Mouse (Mus musculus): Measurements from ENCODE around the gene Gm49395. TPM values are rescaled to one million over a fixed set of nuclear protein-coding genes. Genes with fewer than 3 reads are reported as not detected.

The Gm49395 gene
- polyA plus RNA-seq, 1 experiment from 2014 or later = 8.8 TPM

DNA sequence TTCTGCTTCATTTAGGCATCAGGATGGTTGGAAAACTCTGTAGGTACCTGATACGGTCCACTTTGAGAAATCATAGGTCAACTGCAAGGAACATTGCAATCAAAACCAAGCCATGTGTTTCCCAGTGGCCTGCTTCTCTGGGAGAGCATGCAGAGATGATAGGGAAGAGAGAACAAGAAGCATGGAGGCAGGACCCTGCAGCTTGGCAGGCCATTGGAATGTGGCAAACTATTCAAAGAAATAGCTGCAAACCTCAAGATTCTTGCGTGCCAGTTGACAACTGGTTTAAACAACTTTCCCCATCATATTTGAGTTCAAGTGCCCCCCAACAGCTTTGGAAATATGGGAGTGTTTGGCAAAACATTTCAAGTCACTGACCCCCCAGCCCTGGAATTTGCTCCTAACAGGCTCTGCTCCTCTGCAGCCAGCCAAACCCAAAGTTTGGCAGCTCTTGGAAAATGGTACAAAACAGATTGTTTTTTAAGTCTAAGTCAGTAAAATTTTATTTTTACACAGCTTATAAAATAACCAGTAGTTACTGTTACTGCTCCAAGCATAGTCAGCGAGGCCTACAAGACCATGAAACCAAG, 21.6 kb downstream of the Gm49395 start:
- Histone ChIP-seq H3K27me3 (ENCODE audit: control insufficient read depth, insufficient read depth, low read length) (no peaks in the 10 kb centered on the region), H3K27ac (ENCODE audit: low read length) (no peak overlapping the region), H3K36me3 (ENCODE audit: control insufficient read depth, insufficient read depth, low read length) (no peaks in the 10 kb centered on the region), H3K4me3 (ENCODE audit: low read depth, low read length) (no peak overlapping the region), H3K9ac (replicated peaks; ENCODE audit: low read depth, low read length) (no peak overlapping the region), H3K4me1 (ENCODE audit: control insufficient read depth, insufficient read depth, low read length) (0 out of 2 replicates have a peak, but pooled peaks cover 9% of the 10 kb centered on the region), H3K9me3 (ENCODE audit: control insufficient read depth, low read depth, low read length) (no peaks in the 10 kb centered on the region), H3K4me2 (replicated peaks; ENCODE audit: low read depth, low read length) (no peak overlapping the region)
- WGBS = 83% methylated on average over 3 of the region's 3 CpGs
- ATAC-seq (ENCODE audit: insufficient number of reproducible peaks, insufficient read depth, low FRiP score, low read depth) = no peak

DNA sequence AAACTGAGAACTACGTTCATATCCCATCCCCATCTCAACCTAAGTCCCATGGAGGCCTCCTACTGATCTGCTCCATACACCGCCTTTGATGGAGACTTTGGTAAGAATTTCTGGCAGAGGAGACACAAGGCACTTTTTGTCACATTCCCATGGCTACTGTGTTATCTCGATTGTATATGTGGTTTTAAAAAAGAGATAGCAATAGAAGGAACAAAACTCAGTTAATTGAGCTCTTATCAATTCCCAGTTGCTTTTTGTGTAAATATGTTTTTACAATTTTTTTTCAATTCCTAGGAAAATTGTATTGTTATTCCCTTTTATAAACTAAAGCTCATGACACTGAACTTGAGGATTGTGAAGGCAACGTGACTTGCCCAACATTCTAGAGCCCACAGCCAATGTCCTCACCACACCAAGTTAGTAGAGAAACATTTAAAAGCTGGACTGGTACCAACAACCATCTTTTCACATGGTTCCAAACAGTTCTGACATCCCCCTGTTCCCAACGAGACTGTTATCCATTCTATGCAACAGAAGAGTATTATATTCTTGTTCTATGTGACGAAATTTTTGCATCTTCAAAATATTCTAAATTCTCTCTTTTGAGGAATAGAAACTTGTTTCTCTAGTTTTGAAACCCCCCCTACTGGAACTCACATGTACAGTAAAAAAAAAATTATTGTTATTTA, 22.6 kb downstream of the Gm49395 start:
- Histone ChIP-seq H3K9me3 (ENCODE audit: control insufficient read depth, low read depth, low read length) (no peaks in the 10 kb centered on the region), H3K4me2 (replicated peaks; ENCODE audit: low read depth, low read length) (no peak overlapping the region), H3K9ac (replicated peaks; ENCODE audit: low read depth, low read length) (no peak overlapping the region), H3K27me3 (ENCODE audit: control insufficient read depth, insufficient read depth, low read length) (no peaks in the 10 kb centered on the region), H3K4me1 (ENCODE audit: control insufficient read depth, insufficient read depth, low read length) (0 out of 2 replicates have a peak, but pooled peaks cover 9% of the 10 kb centered on the region), H3K36me3 (ENCODE audit: control insufficient read depth, insufficient read depth, low read length) (no peaks in the 10 kb centered on the region), H3K27ac (ENCODE audit: low read length) (no peak overlapping the region), H3K4me3 (ENCODE audit: low read depth, low read length) (no peak overlapping the region)
- 79% methylated on average over 6 of the region's 6 CpGs for WGBS
- no peak for ATAC-seq (ENCODE audit: insufficient number of reproducible peaks, insufficient read depth, low FRiP score, low read depth)

DNA sequence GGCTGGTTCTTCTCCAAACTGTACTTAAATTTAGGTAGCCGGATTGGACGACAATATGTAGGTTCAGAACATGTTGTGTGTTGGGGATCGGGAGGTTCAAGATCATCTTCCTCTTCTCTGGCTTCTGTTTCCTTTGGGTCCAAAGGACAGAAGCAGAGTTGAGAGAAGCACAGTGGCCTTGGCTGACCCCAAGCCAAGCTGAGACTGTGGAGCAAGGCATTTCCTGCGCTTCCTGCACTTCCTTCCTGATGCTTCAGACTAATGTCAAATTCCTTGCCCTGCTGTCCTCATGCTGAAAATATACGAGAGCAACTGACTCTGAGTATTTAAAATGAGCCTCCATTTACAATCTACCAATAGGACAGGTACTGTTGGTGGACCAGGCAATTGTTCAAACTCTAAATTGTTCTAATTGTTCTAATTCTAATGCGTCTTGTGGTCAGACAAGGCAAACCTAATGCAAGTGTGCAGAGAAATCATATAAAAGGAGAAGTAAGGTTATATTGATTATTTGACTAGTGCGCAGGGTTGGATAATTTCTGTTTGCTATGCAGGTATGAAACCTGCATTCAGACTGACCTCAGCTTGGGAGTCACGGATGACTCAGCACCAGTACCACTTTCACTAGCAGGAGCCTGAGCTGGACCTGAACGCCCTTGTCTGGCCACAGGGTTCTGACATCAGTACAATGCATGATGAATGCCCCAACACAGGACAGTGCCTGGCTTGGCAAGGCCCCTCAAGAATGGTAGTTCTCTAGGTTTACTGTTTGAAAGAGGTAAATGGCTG, 24.2 kb downstream of the Gm49395 start:
- Histone ChIP-seq H3K27me3 (ENCODE audit: control insufficient read depth, insufficient read depth, low read length) (no peaks in the 10 kb centered on the region), H3K4me1 (ENCODE audit: control insufficient read depth, insufficient read depth, low read length) (0 out of 2 replicates have a peak, but pooled peaks cover 12% of the 10 kb centered on the region), H3K4me2 (replicated peaks; ENCODE audit: low read depth, low read length) (no peak overlapping the region), H3K27ac (ENCODE audit: low read length) (no peak overlapping the region), H3K9me3 (ENCODE audit: control insufficient read depth, low read depth, low read length) (no peaks in the 10 kb centered on the region), H3K9ac (replicated peaks; ENCODE audit: low read depth, low read length) (no peak overlapping the region), H3K4me3 (ENCODE audit: low read depth, low read length) (no peak overlapping the region), H3K36me3 (ENCODE audit: control insufficient read depth, insufficient read depth, low read length) (no peaks in the 10 kb centered on the region)
- ATAC-seq (ENCODE audit: insufficient number of reproducible peaks, insufficient read depth, low FRiP score, low read depth) = no peak
- 76% methylated on average over 9 of the region's 9 CpGs for WGBS

GRCm38 (mm10) chr13:115072386-115072785, 29.3 kb downstream of the Gm49395 start:
- 0 out of 2 replicates have a peak, but pooled peaks cover 6% of the 10 kb centered on the region for H3K4me1 ChIP-seq (ENCODE audit: control insufficient read depth, insufficient read depth, low read length)
- ATAC-seq (ENCODE audit: insufficient number of reproducible peaks, insufficient read depth, low FRiP score, low read depth) = peak; percentile 81; the same call in 1 of the 2 replicates
- no peaks in the 10 kb centered on the region for H3K27me3 ChIP-seq (ENCODE audit: control insufficient read depth, insufficient read depth, low read length)
- H3K9ac ChIP-seq (replicated peaks; ENCODE audit: low read depth, low read length) = no peak overlapping the region
- no peaks in the 10 kb centered on the region for H3K9me3 ChIP-seq (ENCODE audit: control insufficient read depth, low read depth, low read length)
- H3K36me3 ChIP-seq (ENCODE audit: control insufficient read depth, insufficient read depth, low read length) = no peaks in the 10 kb centered on the region
- no peak overlapping the region for H3K4me2 ChIP-seq (replicated peaks; ENCODE audit: low read depth, low read length)
- no peak overlapping the region for H3K4me3 ChIP-seq (ENCODE audit: low read depth, low read length)
- H3K27ac ChIP-seq (ENCODE audit: low read length) = peak overlapping the region; percentile 68
- WGBS = 44% methylated on average over 6 of the region's 6 CpGs

DNA sequence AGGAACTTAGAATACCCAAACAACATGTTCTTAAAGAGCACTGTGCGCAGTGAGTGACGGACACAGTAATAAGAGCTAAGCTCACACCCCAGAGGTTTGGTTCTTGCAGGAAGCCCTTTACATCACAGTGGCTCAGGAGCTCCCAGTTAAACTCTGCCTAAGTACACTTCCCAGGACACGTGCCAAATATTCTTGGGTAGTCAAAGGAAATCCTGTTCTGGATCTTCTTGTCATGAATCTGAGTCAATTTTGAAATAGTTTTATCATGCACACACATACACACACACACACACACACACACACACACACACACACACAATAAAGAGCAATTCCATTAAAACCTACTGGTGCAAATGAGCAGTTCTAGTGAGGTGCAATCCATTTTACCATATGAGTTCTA, 30.3 kb downstream of the Gm49395 start:
- WGBS = 70% methylated on average over 3 of the region's 3 CpGs
- no peak overlapping the region for H3K9ac ChIP-seq (replicated peaks; ENCODE audit: low read depth, low read length)
- H3K9me3 ChIP-seq (ENCODE audit: control insufficient read depth, low read depth, low read length) = no peaks in the 10 kb centered on the region
- no peaks in the 10 kb centered on the region for H3K36me3 ChIP-seq (ENCODE audit: control insufficient read depth, insufficient read depth, low read length)
- 0 out of 2 replicates have a peak, but pooled peaks cover 6% of the 10 kb centered on the region for H3K4me1 ChIP-seq (ENCODE audit: control insufficient read depth, insufficient read depth, low read length)
- no peak overlapping the region; the same call in 1 of the 2 replicates for H3K27ac ChIP-seq (ENCODE audit: low read length)
- no peak for ATAC-seq (ENCODE audit: insufficient number of reproducible peaks, insufficient read depth, low FRiP score, low read depth)
- no peaks in the 10 kb centered on the region for H3K27me3 ChIP-seq (ENCODE audit: control insufficient read depth, insufficient read depth, low read length)
- H3K4me3 ChIP-seq (ENCODE audit: low read depth, low read length) = no peak overlapping the region
- H3K4me2 ChIP-seq (replicated peaks; ENCODE audit: low read depth, low read length) = no peak overlapping the region

DNA sequence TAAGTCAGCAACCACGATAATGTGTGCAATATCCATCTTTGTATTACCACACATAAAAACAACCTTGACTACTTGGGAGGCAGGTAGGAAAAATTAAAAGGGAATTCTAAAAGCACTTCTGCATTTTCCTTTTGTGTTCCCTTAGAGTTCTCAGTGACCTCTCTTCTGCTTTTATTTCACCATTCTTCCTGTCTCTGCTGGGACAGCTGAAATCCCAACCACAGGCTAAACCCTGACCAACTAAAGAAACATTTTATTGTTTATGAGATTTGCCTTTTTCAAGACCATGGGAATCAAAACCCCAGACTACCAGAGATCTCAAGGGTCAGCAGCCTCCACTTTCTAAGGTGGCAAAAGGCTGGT, 33.8 kb downstream of the Gm49395 start:
- H3K4me2 ChIP-seq (replicated peaks; ENCODE audit: low read depth, low read length) = no peak overlapping the region
- WGBS = 90% methylated on average over 1 of the region's 1 CpGs
- no peak overlapping the region for H3K9ac ChIP-seq (replicated peaks; ENCODE audit: low read depth, low read length)
- no peak overlapping the region for H3K4me3 ChIP-seq (ENCODE audit: low read depth, low read length)
- no peaks in the 10 kb centered on the region for H3K36me3 ChIP-seq (ENCODE audit: control insufficient read depth, insufficient read depth, low read length)
- no peaks in the 10 kb centered on the region for H3K27me3 ChIP-seq (ENCODE audit: control insufficient read depth, insufficient read depth, low read length)
- 0 out of 2 replicates have a peak, but pooled peaks cover 2% of the 10 kb centered on the region for H3K4me1 ChIP-seq (ENCODE audit: control insufficient read depth, insufficient read depth, low read length)
- H3K9me3 ChIP-seq (ENCODE audit: control insufficient read depth, low read depth, low read length) = no peaks in the 10 kb centered on the region
- no peak overlapping the region for H3K27ac ChIP-seq (ENCODE audit: low read length)
- ATAC-seq (ENCODE audit: insufficient number of reproducible peaks, insufficient read depth, low FRiP score, low read depth) = no peak

- Histone ChIP-seq H3K4me2 (replicated peaks; ENCODE audit: low read depth, low read length) (no peak overlapping the region), H3K9me3 (ENCODE audit: control insufficient read depth, low read depth, low read length) (no peaks in the 10 kb centered on the region), H3K4me1 (ENCODE audit: control insufficient read depth, insufficient read depth, low read length) (0 out of 2 replicates have a peak, but pooled peaks cover 2% of the 10 kb centered on the region), H3K9ac (replicated peaks; ENCODE audit: low read depth, low read length) (no peak overlapping the region), H3K27me3 (ENCODE audit: control insufficient read depth, insufficient read depth, low read length) (no peaks in the 10 kb centered on the region), H3K36me3 (ENCODE audit: control insufficient read depth, insufficient read depth, low read length) (no peaks in the 10 kb centered on the region), H3K27ac (ENCODE audit: low read length) (no peak overlapping the region), H3K4me3 (ENCODE audit: low read depth, low read length) (no peak overlapping the region)
- ATAC-seq (ENCODE audit: insufficient number of reproducible peaks, insufficient read depth, low FRiP score, low read depth) = no peak
- 86% methylated on average over 4 of the region's 4 CpGs for WGBS
Observed at GRCm38 (mm10) chr13:115067324-115067967, 34.3 kb downstream of the Gm49395 start.

- 71% methylated on average over 5 of the region's 5 CpGs for WGBS
Observed at GRCm38 (mm10) chr13:115057555-115057954, 44.2 kb downstream of the Gm49395 start.

More at GRCm38 (mm10) chr13:115057555-115057954, 44.2 kb downstream of the Gm49395 start:
- Histone ChIP-seq H3K9me3 (ENCODE audit: control insufficient read depth, low read depth, low read length) (no peaks in the 10 kb centered on the region), H3K4me3 (ENCODE audit: low read depth, low read length) (no peak overlapping the region), H3K36me3 (ENCODE audit: control insufficient read depth, insufficient read depth, low read length) (no peaks in the 10 kb centered on the region), H3K27ac (ENCODE audit: low read length) (no peak overlapping the region), H3K4me2 (replicated peaks; ENCODE audit: low read depth, low read length) (no peak overlapping the region), H3K9ac (replicated peaks; ENCODE audit: low read depth, low read length) (no peak overlapping the region), H3K4me1 (ENCODE audit: control insufficient read depth, insufficient read depth, low read length) (peaks cover 10% of the 10 kb centered on the region), H3K27me3 (ENCODE audit: control insufficient read depth, insufficient read depth, low read length) (no peaks in the 10 kb centered on the region)
- ATAC-seq (ENCODE audit: insufficient number of reproducible peaks, insufficient read depth, low FRiP score, low read depth) = no peak

Data from stomach, embryonic 14.5 days (tissue).